Mouse (Mus musculus): ENCODE measurements around the gene Ankib1.

DNA sequence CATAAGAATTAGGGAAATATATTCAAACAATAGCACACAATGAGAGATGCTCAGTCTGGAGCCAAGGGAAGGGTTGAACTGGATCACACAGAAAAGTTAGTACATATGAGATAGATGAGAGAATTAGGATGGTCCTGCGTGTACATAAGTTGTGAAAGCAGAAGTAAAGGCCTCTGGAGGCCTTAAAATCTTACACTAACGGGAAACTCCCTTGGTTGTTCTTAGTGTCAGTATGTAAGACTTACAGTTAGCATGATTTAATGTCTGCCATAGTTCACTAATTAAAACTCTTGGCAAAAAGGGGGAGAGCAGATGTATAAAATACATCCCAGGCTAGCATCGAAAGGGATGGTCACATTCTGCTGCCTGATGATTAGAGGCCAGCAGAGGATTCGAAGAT lies 148.9 kb downstream of the Ankib1 start:
- TF ChIP-seq TAL1 (IDR thresholded peaks at IDR 0.05; ENCODE audit: low read length) = no peak
- no peak for TF ChIP-seq GATA1 (IDR thresholded peaks at IDR 0.05; ENCODE audit: low read length)
